Mouse (Mus musculus): ENCODE measurements around the gene Timm13.

DNA sequence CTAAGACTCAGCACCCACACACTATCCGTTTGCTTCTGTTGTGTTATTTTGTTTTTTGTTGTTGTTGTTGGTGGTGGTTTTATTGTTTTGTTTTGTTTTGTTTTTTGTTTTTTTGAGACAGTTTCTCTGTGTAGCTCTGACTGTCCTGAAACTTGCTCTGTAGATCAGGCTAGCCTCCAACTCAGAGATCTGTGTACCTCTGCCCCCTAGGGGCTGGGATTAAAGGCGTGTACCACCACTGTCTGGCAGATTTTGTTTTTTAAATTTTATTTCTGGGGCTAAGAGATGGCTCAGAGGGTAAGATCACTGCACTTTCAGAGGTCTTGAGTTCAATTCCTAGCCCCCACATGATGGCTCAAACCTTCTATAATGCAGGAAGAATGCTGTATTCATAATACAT is 19.9 kb downstream of the Timm13 start:
- TF ChIP-seq CTCF (IDR thresholded peaks at IDR 0.05; ENCODE audit: low read depth, low read length) (peak; percentile 39), POLR2A (IDR thresholded peaks at IDR 0.05; ENCODE audit: insufficient read depth, low read length) (no peak)

Data from ES-Bruce4 (cell line).